Mouse (Mus musculus): Measurements from ENCODE around the gene Mfsd1.

DNA sequence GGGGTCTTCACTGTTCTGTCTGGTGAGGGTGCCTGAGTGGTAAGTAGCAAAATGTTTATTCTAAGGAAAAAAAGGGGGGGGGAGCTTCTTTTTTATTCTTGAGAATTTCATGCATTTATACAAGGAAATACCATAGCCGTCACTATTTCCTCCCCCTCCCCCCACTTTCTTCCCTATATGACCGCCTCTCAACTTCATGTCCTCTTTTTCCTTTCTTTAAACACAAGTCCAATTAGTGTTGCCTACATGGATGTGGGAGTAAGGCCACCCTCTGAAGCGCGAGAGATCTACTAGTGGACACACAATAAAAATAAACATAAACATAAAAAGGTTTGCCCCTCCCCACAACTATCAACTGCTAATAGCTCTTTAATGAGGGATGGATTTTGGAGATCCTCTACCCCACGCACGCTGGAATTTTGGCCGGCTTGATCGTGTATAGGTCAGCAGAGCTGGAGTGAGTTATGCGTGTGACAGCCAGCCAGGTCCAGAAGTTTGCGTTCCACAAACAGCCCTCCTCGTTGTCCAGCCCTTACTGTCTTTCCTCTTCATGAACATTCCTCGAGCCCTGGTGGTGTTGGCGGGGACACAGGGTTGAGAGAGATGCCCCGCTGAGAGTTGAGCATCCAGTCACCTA, 24.7 kb upstream of the Mfsd1 start:
- TF ChIP-seq EP300 (IDR thresholded peaks at IDR 0.05; ENCODE audit: insufficient read depth, low read depth, low read length) = no peak
- no peak for TF ChIP-seq CTCF (IDR thresholded peaks at IDR 0.05; ENCODE audit: low read depth, low read length)
- TF ChIP-seq POLR2A (IDR thresholded peaks at IDR 0.05; ENCODE audit: insufficient read depth, low read length) = no peak

Data from ES-Bruce4 (cell line).